Mouse (Mus musculus): ENCODE data around the gene Suv39h1. TPM values are rescaled to one million over a fixed set of nuclear protein-coding genes. Genes with fewer than 3 reads are reported as not detected.
A peak's percentile ranks its signal among the peaks of the same experiment; 100 is the strongest.
"Not testable (repeated sequence)": the region's sequence is repeated elsewhere in the genome, so short reads cannot be mapped to it uniquely, and the experiment has no call there.

Suv39h1 gene
- polyA plus RNA-seq, 1 experiment from 2014 or later, result 68.5 TPM

DNA sequence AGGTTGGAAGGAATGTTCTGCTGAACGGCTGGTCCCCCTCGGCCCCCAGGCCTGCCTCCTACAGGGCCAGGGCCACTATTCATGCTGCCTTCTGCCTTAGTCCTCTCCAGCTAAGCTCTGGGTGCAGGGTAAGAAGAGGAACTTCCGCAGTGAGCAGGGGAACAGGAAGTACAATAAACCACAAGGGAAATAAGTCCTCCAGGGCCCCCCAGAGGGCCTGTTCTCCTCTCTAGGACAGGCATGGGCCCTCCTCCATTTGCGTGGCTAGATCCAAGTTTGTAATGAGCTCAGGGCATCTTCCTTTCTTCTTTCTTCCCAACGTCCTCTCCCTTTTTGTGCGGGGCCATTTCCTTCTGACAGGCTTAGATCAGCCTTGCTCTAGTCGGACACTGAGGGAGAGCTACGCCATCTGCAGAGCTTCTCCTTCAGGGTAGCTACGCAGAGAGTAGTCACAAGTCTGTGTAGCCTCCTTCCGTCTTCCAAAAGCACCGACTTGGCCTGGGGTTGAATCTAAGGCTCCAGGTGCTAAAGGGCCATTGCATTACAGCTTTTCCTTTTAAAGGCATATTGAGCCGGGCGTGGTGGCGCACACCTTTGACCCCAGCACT is 15.9 kb upstream of the Suv39h1 start, which contains the start of gene Was:
Gene Was (minus strand): TSS at position 153 of the 608 bp plus-strand sequence.
- 84% methylated on average over 14 of the region's 14 CpGs for WGBS
- H3K27me3 ChIP-seq, result no peaks in the 10 kb centered on the region
- H3K9me3 ChIP-seq, result no peaks in the 10 kb centered on the region
- H3K4me3 ChIP-seq, result no peak within 1 kb of the TSS
- H3K36me3 ChIP-seq, result no peaks in the 10 kb centered on the region
- no peak within 1 kb of the TSS for H3K4me2 ChIP-seq (replicated peaks)
- H3K27ac ChIP-seq (replicated peaks), result no peak within 1 kb of the TSS
- ATAC-seq (ENCODE audit: low FRiP score, low read depth), result no peak
- no peak within 1 kb of the TSS for H3K9ac ChIP-seq (replicated peaks)
- H3K4me1 ChIP-seq, result no peaks in the 10 kb centered on the region

- H3K4me3 ChIP-seq, result no peak overlapping the region
- H3K4me1 ChIP-seq, result no peaks in the 10 kb centered on the region
- H3K36me3 ChIP-seq, result no peaks in the 10 kb centered on the region
- ATAC-seq (ENCODE audit: low FRiP score, low read depth), result no peak
- no peaks in the 10 kb centered on the region for H3K27me3 ChIP-seq
- WGBS, result 91% methylated on average over 3 of the region's 3 CpGs
- H3K27ac ChIP-seq (replicated peaks), result no peak overlapping the region
- no peak overlapping the region for H3K9ac ChIP-seq (replicated peaks)
- H3K4me2 ChIP-seq (replicated peaks), result no peak overlapping the region
- H3K9me3 ChIP-seq, result no peaks in the 10 kb centered on the region
Measured at GRCm38 (mm10) chrX:8089746-8090145, 15.2 kb upstream of the Suv39h1 start.

DNA sequence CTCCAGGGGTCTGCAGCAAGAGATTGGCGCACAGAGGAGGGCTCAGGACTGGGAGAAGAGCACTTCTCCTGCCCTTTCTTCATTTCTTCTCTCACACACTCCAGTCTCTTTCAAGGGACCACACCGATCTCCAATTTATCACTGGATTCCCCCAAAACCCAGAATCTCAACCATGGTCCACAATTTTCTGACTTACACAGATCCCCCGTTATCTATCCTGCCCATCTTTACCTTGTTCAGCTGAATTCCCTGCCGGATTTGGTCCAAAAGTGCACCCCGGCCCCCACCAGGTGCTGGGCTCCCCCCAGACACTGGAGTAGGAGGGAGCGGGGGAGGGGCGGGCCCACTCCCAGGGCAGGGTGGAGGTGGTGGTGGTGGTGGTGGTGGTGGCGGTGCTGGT is 11.1 kb upstream of the Suv39h1 start:
- WGBS, result 86% methylated on average over 8 of the region's 8 CpGs
- Histone ChIP-seq H3K4me3 (no peak overlapping the region), H3K27me3 (no peaks in the 10 kb centered on the region), H3K4me1 (no peaks in the 10 kb centered on the region), H3K9ac (replicated peaks) (no peak overlapping the region), H3K27ac (replicated peaks) (no peak overlapping the region), H3K4me2 (replicated peaks) (no peak overlapping the region), H3K9me3 (no peaks in the 10 kb centered on the region), H3K36me3 (no peaks in the 10 kb centered on the region)
- ATAC-seq (ENCODE audit: low FRiP score, low read depth), result no peak

GRCm38 (mm10) chrX:8084771-8085259 is 10.3 kb upstream of the Suv39h1 start:
- Histone ChIP-seq H3K36me3 (no peaks in the 10 kb centered on the region), H3K4me3 (no peak overlapping the region), H3K9ac (replicated peaks) (no peak overlapping the region), H3K4me2 (replicated peaks) (no peak overlapping the region), H3K4me1 (no peaks in the 10 kb centered on the region), H3K9me3 (no peaks in the 10 kb centered on the region), H3K27ac (replicated peaks) (no peak overlapping the region), H3K27me3 (no peaks in the 10 kb centered on the region)
- ATAC-seq (ENCODE audit: low FRiP score, low read depth), result no peak
- WGBS, result 89% methylated on average over 6 of the region's 6 CpGs

- Histone ChIP-seq H3K4me3 (peak overlapping the region; percentile 58), H3K4me1 (0 out of 2 replicates have a peak, but pooled peaks cover 7% of the 10 kb centered on the region), H3K9me3 (no peaks in the 10 kb centered on the region), H3K4me2 (replicated peaks) (peak overlapping the region; percentile 52), H3K9ac (replicated peaks) (peak overlapping the region; percentile 50), H3K27me3 (no peaks in the 10 kb centered on the region), H3K27ac (replicated peaks) (peak overlapping the region; percentile 73), H3K36me3 (peaks cover 13% of the 10 kb centered on the region)
- 41% methylated on average over 3 of the region's 3 CpGs for WGBS
- ATAC-seq (ENCODE audit: low FRiP score, low read depth), result peak; percentile 28
Measured at GRCm38 (mm10) chrX:8075104-8075503, 544 bp upstream of the Suv39h1 start.

DNA sequence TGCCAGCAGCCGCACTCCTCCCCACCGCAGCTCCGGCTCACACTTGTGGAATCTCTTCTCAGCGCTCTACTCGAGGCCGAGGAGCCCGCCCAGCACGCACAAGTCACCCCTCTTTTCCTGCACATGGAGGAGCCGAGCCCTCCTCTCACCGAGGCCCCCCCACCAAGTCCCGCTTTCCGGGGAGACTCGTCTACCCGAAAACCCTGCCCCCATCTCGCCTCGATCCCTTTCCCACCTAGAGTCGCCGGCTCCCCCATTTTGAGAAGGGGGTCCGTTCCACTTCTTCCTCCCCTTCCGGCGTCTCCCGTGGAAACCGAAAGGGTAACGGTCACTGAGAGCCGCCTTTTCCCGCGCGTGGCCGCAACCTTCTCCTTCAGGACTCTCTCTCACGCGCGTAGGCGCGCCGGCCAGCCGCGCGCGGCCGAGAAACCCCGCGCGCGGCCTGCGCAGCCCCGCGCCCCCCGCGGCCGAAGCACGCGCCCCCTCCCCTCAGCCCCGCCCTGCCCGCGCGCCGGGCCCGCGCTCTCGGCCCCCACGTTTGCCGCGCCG is 605 bp downstream of the Suv39h1 start:
- 29% methylated on average over 51 of the region's 64 CpGs for WGBS
- peak; percentile 7; the same call in 1 of the 2 replicates for ATAC-seq (ENCODE audit: low FRiP score, low read depth)

DNA sequence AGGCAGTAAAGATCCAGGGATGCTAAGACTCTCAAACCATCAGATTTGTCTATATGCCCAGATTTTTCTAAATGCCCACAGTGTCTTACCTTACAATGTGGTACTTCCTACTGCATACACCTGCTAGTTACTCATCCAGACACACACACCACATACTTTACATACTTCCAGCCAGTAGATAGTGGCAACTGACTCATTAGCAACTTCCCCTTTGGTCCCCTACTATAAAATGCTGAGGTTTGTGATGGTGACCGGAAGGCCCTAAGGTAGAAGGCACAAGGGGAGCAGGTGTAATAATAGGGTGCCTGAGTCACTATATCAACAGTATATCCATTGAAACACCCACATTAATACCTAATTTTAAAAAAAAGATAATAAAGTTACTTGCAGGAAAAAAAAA is 5.4 kb downstream of the Suv39h1 start:
- Histone ChIP-seq H3K36me3 (peaks cover 47% of the 10 kb centered on the region), H3K9me3 (no peaks in the 10 kb centered on the region), H3K27ac (replicated peaks) (no peak overlapping the region), H3K27me3 (no peaks in the 10 kb centered on the region), H3K4me2 (replicated peaks) (no peak overlapping the region), H3K4me1 (0 out of 2 replicates have a peak, but pooled peaks cover 7% of the 10 kb centered on the region), H3K9ac (replicated peaks) (no peak overlapping the region), H3K4me3 (no peak overlapping the region)
- WGBS, result 96% methylated on average over 1 of the region's 1 CpGs
- no peak for ATAC-seq (ENCODE audit: low FRiP score, low read depth)

More for the DNA sequence above, 605 bp downstream of the Suv39h1 start:
- no peaks in the 10 kb centered on the region for H3K27me3 ChIP-seq
- H3K4me2 ChIP-seq (replicated peaks), result peak overlapping the region; percentile 52
- peak overlapping the region; percentile 55 for H3K9ac ChIP-seq (replicated peaks)
- peak overlapping the region; percentile 58 for H3K4me3 ChIP-seq
- H3K36me3 ChIP-seq, result peaks cover 16% of the 10 kb centered on the region
- peak overlapping the region; percentile 86 for H3K27ac ChIP-seq (replicated peaks)
- 0 out of 2 replicates have a peak, but pooled peaks cover 7% of the 10 kb centered on the region for H3K4me1 ChIP-seq
- H3K9me3 ChIP-seq, result no peaks in the 10 kb centered on the region

- 86% methylated on average over 8 of the region's 8 CpGs for WGBS
Measured at GRCm38 (mm10) chrX:8051044-8051781, 23.3 kb downstream of the Suv39h1 start.

DNA sequence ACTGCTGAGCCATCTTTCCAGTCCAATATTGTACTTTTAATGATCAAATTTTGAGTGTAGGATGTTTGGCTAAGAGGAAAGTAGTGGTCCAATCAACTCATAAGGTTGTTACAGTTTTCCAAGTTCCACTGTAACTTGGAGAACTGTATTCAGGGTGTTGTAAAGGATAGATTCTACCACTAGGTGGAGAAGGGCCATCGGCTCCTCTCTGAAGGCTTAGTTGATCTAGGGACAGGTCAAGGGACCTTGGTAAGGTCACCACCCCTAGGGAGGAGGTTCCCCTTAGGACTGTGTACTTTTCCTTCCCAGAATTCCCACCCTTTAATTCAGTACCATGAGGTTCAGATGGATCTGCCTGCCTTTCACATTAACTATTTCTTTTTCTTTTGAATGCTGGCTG is 41.6 kb downstream of the Suv39h1 start:
- Histone ChIP-seq H3K9ac (replicated peaks) (no peak overlapping the region), H3K27me3 (no peaks in the 10 kb centered on the region), H3K4me2 (replicated peaks) (no peak overlapping the region), H3K36me3 (no peaks in the 10 kb centered on the region), H3K4me3 (no peak overlapping the region), H3K9me3 (no peaks in the 10 kb centered on the region), H3K27ac (replicated peaks) (no peak overlapping the region), H3K4me1 (no peaks in the 10 kb centered on the region)
- ATAC-seq (ENCODE audit: low FRiP score, low read depth), result no peak
- WGBS, result 67% methylated on average over 1 of the region's 1 CpGs

More at GRCm38 (mm10) chrX:8051044-8051781, 23.3 kb downstream of the Suv39h1 start:
- not testable (repeated sequence) for H3K27ac ChIP-seq (replicated peaks); ATAC-seq (ENCODE audit: low FRiP score, low read depth); H3K36me3 ChIP-seq; H3K4me2 ChIP-seq (replicated peaks); H3K4me3 ChIP-seq; H3K9me3 ChIP-seq; H3K27me3 ChIP-seq; H3K9ac ChIP-seq (replicated peaks); H3K4me1 ChIP-seq

GRCm38 (mm10) chrX:8026811-8027210 is 47.7 kb downstream of the Suv39h1 start:
- H3K4me3 ChIP-seq, result no peak overlapping the region
- H3K9me3 ChIP-seq, result no peaks in the 10 kb centered on the region
- 71% methylated on average over 4 of the region's 4 CpGs for WGBS
- H3K4me2 ChIP-seq (replicated peaks), result no peak overlapping the region
- H3K36me3 ChIP-seq, result no peaks in the 10 kb centered on the region
- H3K27ac ChIP-seq (replicated peaks), result no peak overlapping the region
- no peaks in the 10 kb centered on the region for H3K27me3 ChIP-seq
- no peak for ATAC-seq (ENCODE audit: low FRiP score, low read depth)
- no peaks in the 10 kb centered on the region for H3K4me1 ChIP-seq
- H3K9ac ChIP-seq (replicated peaks), result no peak overlapping the region

- H3K9ac ChIP-seq (replicated peaks), result no peak overlapping the region
- H3K27ac ChIP-seq (replicated peaks), result no peak overlapping the region
- no peak for ATAC-seq (ENCODE audit: low FRiP score, low read depth)
- 71% methylated on average over 2 of the region's 2 CpGs for WGBS
- H3K4me1 ChIP-seq, result no peaks in the 10 kb centered on the region
- H3K36me3 ChIP-seq, result no peaks in the 10 kb centered on the region
- H3K27me3 ChIP-seq, result no peaks in the 10 kb centered on the region
- H3K4me3 ChIP-seq, result no peak overlapping the region
- no peaks in the 10 kb centered on the region for H3K9me3 ChIP-seq
- H3K4me2 ChIP-seq (replicated peaks), result no peak overlapping the region
Measured at GRCm38 (mm10) chrX:8024795-8025194, 49.8 kb downstream of the Suv39h1 start.

- Histone ChIP-seq H3K9ac (replicated peaks) (no peak overlapping the region), H3K4me1 (no peaks in the 10 kb centered on the region), H3K4me3 (no peak overlapping the region), H3K9me3 (no peaks in the 10 kb centered on the region), H3K27me3 (no peaks in the 10 kb centered on the region), H3K27ac (replicated peaks) (no peak overlapping the region), H3K36me3 (no peaks in the 10 kb centered on the region), H3K4me2 (replicated peaks) (no peak overlapping the region)
- WGBS, result 69% methylated on average over 2 of the region's 2 CpGs
- ATAC-seq (ENCODE audit: low FRiP score, low read depth), result no peak
Measured at GRCm38 (mm10) chrX:8020111-8020778, 54.3 kb downstream of the Suv39h1 start.
